Mouse (Mus musculus): ENCODE results near the gene Ncapg. TPM values are rescaled to one million over a fixed set of nuclear protein-coding genes. Genes with fewer than 3 reads are reported as not detected.

Gene Ncapg
- polyA plus RNA-seq, 1 experiment from 2014 or later: 27.0 TPM

DNA sequence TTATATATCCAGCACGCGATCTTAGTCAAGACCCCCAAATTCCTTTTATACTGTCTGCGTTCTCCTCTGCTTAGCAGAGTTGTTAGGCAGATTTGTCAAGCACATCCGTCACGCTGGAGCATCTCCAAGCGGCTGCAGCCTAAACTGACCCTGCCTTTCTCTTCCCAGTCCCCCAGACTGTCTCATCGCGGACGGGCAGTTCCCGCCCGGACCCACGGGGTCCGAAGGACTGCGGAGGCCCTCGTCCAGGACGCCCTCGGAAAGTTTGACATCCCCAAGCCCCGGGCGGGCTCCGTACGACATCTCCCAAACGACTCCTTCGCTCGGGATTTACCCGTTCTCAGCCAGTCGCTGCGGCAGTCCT, 503 bp upstream of the Ncapg start:
- WGBS: under 1% methylated on average over 27 of the region's 27 CpGs
- Histone ChIP-seq H3K27me3 (no peaks in the 10 kb centered on the region), H3K27ac (peak overlapping the region; percentile 85), H3K4me2 (peak overlapping the region; percentile 92), H3K9ac (peak overlapping the region; percentile 85), H3K4me3 (peak overlapping the region; percentile 82), H3K36me3 (no peaks in the 10 kb centered on the region), H3K4me1 (replicated peaks) (peaks cover 12% of the 10 kb centered on the region), H3K9me3 (replicated peaks) (no peaks in the 10 kb centered on the region)
- peak; percentile 40; the same call in 1 of the 2 replicates for ATAC-seq (replicated peaks; ENCODE audit: insufficient number of reproducible peaks, insufficient read depth, low FRiP score, low read depth)

DNA sequence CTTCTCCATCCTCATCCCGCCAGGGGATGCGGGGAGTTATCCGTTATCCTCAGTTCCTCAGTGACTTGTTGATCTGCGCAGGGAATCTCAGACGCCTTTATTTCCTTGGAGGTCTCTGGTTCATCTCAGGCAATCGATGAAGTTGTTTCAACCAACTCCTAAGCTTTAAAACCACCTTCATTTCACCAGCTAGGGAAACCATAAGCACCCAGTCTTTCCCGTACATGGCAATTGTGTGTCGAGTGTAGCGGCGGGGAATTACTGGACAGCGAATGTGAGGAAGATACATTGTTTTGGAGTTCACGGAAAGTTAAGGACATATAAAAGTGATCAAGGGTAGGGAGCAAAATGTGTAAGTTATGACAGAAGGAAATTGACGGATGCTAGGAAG, 556 bp downstream of the Ncapg start:
- peak overlapping the region; percentile 73 for H3K9ac ChIP-seq
- H3K4me2 ChIP-seq: peak overlapping the region; percentile 91
- peaks cover 12% of the 10 kb centered on the region for H3K4me1 ChIP-seq (replicated peaks)
- no peaks in the 10 kb centered on the region for H3K9me3 ChIP-seq (replicated peaks)
- H3K4me3 ChIP-seq: peak overlapping the region; percentile 82
- ATAC-seq (replicated peaks; ENCODE audit: insufficient number of reproducible peaks, insufficient read depth, low FRiP score, low read depth): no peak
- under 1% methylated on average over 13 of the region's 13 CpGs for WGBS
- peak overlapping the region; percentile 86 for H3K27ac ChIP-seq
- no peaks in the 10 kb centered on the region for H3K36me3 ChIP-seq
- H3K27me3 ChIP-seq: no peaks in the 10 kb centered on the region

DNA sequence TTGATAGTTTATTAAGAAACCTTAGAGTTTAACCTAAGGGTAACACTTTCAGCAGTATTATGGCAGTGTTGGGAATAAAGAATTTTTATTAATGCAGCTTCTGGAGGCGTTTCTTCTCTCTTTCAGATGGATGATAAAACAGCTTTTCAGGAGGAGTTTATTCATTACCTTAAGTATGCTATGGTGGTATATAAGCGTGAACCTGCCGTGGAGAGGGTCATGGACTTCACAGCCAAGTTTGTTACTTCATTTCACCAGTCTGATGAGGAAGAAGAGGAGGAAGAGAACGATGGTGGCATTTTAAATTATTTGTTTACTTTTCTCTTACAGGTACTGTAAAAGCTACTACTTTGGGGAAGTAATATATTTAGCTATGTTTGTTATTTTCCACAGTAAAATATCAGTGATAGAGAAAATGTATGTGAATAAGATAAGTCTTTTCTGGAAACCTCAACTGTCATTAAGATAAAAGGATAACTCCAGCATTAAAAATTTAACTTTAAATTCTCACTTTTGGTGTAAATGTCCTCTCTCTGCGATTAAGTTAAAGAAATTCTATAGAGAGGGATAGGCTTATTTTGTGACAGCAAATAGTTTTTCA, 1.3 kb downstream of the Ncapg start:
- Histone ChIP-seq H3K4me3 (peak overlapping the region; percentile 82), H3K9me3 (replicated peaks) (no peaks in the 10 kb centered on the region), H3K9ac (no peak overlapping the region; the same call in 1 of the 2 replicates), H3K4me2 (peak overlapping the region; percentile 91), H3K27ac (no peak overlapping the region), H3K36me3 (peaks cover 4% of the 10 kb centered on the region; the same call in 1 of the 2 replicates), H3K4me1 (replicated peaks) (peaks cover 12% of the 10 kb centered on the region), H3K27me3 (no peaks in the 10 kb centered on the region)
- 58% methylated on average over 5 of the region's 5 CpGs for WGBS
- ATAC-seq (replicated peaks; ENCODE audit: insufficient number of reproducible peaks, insufficient read depth, low FRiP score, low read depth): no peak

DNA sequence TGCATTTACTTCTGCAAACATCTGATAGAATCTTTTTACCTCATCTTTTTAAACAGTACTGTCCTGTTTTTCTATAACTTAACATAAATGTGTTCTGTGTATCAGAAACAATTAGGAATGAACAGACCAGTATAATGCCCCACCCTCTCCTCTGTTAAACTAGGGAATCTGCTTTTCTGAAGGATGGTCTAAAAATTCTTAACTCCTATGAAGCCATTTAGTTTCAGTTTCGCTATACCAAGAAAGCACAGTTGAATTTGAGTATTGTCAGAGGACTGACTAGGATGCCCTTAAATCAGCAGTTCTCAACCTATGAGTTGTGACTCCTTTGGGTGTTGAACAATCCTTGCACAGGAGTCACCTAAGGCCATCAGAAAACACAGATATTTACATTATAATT, 5.3 kb downstream of the Ncapg start:
- H3K4me1 ChIP-seq (replicated peaks): peaks cover 7% of the 10 kb centered on the region
- no peak for ATAC-seq (replicated peaks; ENCODE audit: insufficient number of reproducible peaks, insufficient read depth, low FRiP score, low read depth)
- H3K9me3 ChIP-seq (replicated peaks): no peaks in the 10 kb centered on the region
- H3K27ac ChIP-seq: no peak overlapping the region
- H3K9ac ChIP-seq: no peak overlapping the region
- no peak overlapping the region for H3K4me3 ChIP-seq
- peaks cover 21% of the 10 kb centered on the region for H3K36me3 ChIP-seq
- no peaks in the 10 kb centered on the region for H3K27me3 ChIP-seq
- H3K4me2 ChIP-seq: no peak overlapping the region
- WGBS: 96% methylated on average over 1 of the region's 1 CpGs

DNA sequence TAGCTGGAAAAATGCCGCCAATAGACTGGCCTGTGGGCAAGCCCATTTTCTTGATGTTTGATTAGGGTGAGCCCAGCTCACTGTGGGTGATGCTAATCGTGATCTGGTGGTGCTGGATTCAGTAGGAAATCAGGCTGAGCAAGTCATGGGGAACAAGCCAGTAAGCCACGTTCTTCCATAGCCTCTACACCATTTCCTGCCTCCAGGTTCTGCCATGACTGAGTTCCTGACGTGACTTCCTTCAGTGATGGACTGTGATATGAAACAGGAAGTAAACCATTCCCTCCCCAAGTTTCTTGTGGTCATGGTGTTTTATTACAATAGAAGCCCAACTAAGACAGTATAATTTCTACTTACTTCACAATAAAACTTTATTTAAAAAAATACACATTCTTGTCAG, 7.9 kb downstream of the Ncapg start:
- H3K4me3 ChIP-seq: no peak overlapping the region
- no peak overlapping the region for H3K4me2 ChIP-seq
- no peaks in the 10 kb centered on the region for H3K9me3 ChIP-seq (replicated peaks)
- H3K9ac ChIP-seq: no peak overlapping the region
- H3K27ac ChIP-seq: no peak overlapping the region
- no peak for ATAC-seq (replicated peaks; ENCODE audit: insufficient number of reproducible peaks, insufficient read depth, low FRiP score, low read depth)
- peaks cover 26% of the 10 kb centered on the region for H3K36me3 ChIP-seq
- H3K4me1 ChIP-seq (replicated peaks): no peaks in the 10 kb centered on the region
- H3K27me3 ChIP-seq: no peaks in the 10 kb centered on the region
- WGBS: 79% methylated on average over 4 of the region's 4 CpGs

DNA sequence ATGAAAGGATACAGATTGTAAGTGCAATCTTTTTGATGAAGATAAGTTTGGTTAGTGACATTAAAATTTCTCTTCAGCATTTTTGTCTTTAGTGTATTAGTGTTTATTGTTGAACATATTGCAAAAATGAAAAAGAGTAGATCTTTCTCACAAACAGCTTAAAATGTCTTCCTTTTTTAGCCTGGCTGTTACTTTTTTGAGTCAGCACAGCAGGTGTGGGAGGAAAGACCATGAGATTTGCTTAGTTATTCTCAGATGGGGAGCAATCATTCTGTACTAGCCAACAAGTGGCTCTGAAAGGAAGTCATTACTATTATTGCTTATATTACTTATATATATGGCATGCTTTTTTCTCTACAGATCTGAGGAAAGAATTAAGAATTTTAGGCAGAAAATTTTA, 10.2 kb downstream of the Ncapg start:
- Histone ChIP-seq H3K36me3 (peaks cover 33% of the 10 kb centered on the region), H3K4me3 (no peak overlapping the region), H3K9ac (no peak overlapping the region), H3K27me3 (no peaks in the 10 kb centered on the region), H3K9me3 (replicated peaks) (no peaks in the 10 kb centered on the region), H3K4me2 (no peak overlapping the region), H3K4me1 (replicated peaks) (no peaks in the 10 kb centered on the region), H3K27ac (no peak overlapping the region)
- ATAC-seq (replicated peaks; ENCODE audit: insufficient number of reproducible peaks, insufficient read depth, low FRiP score, low read depth): no peak

DNA sequence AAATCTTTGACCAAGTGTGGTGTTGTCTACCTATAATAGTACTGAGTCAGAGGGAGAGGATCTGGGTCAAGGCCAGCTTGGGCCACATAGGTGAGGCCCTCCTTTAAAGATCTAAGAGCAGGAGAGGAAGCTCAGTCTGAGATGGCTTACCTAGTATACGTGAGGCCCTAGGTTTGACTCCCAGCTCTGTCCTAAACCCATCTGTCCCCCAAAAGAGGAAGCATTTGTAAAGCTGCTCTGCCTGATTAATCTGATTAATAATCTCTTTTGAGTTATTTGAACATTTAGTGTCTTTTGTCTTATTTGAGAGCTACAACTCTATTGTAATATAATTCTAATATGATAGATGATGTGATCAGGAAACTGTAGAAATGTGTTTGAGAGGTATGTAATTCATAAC, 13.7 kb downstream of the Ncapg start:
- H3K4me2 ChIP-seq: no peak overlapping the region
- no peaks in the 10 kb centered on the region for H3K9me3 ChIP-seq (replicated peaks)
- no peak overlapping the region for H3K9ac ChIP-seq
- H3K27ac ChIP-seq: no peak overlapping the region
- H3K36me3 ChIP-seq: peaks cover 24% of the 10 kb centered on the region
- H3K4me3 ChIP-seq: no peak overlapping the region
- H3K27me3 ChIP-seq: no peaks in the 10 kb centered on the region
- H3K4me1 ChIP-seq (replicated peaks): no peaks in the 10 kb centered on the region
- 100% methylated on average over 1 of the region's 1 CpGs for WGBS
- no peak for ATAC-seq (replicated peaks; ENCODE audit: insufficient number of reproducible peaks, insufficient read depth, low FRiP score, low read depth)

DNA sequence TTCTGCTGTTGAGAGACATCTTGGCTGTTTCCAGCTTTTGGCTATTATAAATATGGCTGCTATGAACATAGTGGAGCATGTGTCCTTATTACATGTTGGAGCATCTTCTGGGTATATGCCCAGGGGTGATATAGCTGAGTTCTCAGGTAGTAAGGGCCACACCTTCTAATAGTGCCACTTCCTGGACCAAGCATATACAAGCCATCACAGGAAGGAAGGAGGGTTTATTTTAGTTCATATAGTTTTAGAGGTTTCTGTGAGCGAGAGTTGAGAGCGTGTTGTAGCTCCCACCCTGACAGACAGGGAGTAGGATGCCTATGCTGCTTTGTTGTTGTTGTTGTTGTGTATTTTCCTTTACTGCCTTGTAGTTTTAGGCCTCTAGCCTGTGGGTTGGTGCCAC, 15.5 kb downstream of the Ncapg start:
- H3K9me3 ChIP-seq (replicated peaks): no peaks in the 10 kb centered on the region
- WGBS: 100% methylated on average over 2 of the region's 2 CpGs
- no peak for ATAC-seq (replicated peaks; ENCODE audit: insufficient number of reproducible peaks, insufficient read depth, low FRiP score, low read depth)
- no peaks in the 10 kb centered on the region for H3K4me1 ChIP-seq (replicated peaks)
- no peak overlapping the region for H3K4me3 ChIP-seq
- peaks cover 22% of the 10 kb centered on the region for H3K36me3 ChIP-seq
- no peaks in the 10 kb centered on the region for H3K27me3 ChIP-seq
- no peak overlapping the region for H3K27ac ChIP-seq
- H3K4me2 ChIP-seq: no peak overlapping the region
- H3K9ac ChIP-seq: no peak overlapping the region

DNA sequence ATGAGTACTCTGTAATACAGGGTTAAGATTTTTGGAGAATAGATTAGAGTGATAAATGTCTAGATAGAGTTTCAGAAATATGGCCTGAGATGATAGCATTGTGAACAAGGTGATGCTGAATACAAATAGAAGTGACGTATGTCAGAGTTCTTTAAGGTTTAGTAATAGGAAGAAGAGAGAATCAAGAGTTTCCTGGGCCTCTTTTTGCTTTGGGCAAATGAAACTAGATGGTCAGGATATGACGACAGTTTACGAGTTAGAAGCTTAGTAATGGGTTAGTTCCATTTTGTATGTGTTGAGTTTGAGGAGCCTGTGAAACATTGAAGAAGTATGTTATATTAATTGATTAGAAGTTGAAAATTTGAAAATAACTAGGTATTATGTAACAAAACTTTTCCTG, 16.5 kb downstream of the Ncapg start:
- H3K27me3 ChIP-seq: no peaks in the 10 kb centered on the region
- H3K9ac ChIP-seq: no peak overlapping the region
- no peaks in the 10 kb centered on the region for H3K9me3 ChIP-seq (replicated peaks)
- WGBS: 96% methylated on average over 3 of the region's 3 CpGs
- no peak overlapping the region for H3K27ac ChIP-seq
- H3K4me2 ChIP-seq: no peak overlapping the region
- no peak overlapping the region for H3K4me3 ChIP-seq
- no peaks in the 10 kb centered on the region for H3K4me1 ChIP-seq (replicated peaks)
- peaks cover 16% of the 10 kb centered on the region for H3K36me3 ChIP-seq
- no peak for ATAC-seq (replicated peaks; ENCODE audit: insufficient number of reproducible peaks, insufficient read depth, low FRiP score, low read depth)

DNA sequence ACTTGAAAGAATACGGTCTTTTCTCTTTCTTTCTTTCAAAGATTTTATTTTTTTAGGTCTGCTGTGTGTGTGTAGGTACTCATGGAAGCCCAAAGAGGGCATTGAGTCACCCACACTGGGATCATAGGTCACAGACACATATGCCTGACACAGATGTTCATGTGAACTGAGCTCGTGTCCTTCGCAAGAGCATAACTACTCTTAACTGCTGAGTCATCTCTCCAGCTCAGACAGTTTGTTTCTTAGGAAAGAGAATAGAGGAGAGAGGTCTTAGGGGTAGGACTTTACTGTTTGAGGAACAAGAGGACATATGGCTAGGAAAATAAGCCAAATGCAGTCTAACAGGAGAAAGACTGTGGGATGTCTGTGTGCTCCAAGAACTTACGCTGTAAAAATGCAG, 19.4 kb downstream of the Ncapg start:
- 87% methylated on average over 4 of the region's 4 CpGs for WGBS
- no peaks in the 10 kb centered on the region for H3K4me1 ChIP-seq (replicated peaks)
- H3K9ac ChIP-seq: no peak overlapping the region
- ATAC-seq (replicated peaks; ENCODE audit: insufficient number of reproducible peaks, insufficient read depth, low FRiP score, low read depth): no peak
- H3K4me2 ChIP-seq: no peak overlapping the region
- no peaks in the 10 kb centered on the region for H3K27me3 ChIP-seq
- H3K9me3 ChIP-seq (replicated peaks): no peaks in the 10 kb centered on the region
- no peak overlapping the region for H3K27ac ChIP-seq
- no peak overlapping the region for H3K4me3 ChIP-seq
- peaks cover 15% of the 10 kb centered on the region; the same call in 1 of the 2 replicates for H3K36me3 ChIP-seq

DNA sequence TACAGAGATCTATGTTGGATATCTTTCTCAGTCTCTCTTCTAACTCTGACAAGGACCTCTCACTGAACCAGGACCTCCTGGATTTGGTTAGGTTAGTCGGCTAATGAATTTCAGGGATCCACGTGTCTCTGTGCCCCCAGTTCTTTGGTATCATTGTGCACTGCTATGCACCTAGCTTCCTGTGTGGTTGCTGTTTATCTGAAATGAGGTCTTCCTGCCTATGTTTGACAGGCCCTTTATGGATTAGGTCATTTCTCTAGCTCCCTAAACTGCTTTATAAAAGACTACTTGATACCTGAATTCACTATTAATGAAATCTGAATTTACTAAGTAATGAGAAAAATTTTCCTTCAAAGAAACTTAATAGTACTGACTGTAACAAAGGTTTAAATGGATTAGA, 21.1 kb downstream of the Ncapg start:
- Histone ChIP-seq H3K27me3 (no peaks in the 10 kb centered on the region), H3K4me2 (no peak overlapping the region), H3K9me3 (replicated peaks) (no peaks in the 10 kb centered on the region), H3K27ac (no peak overlapping the region), H3K9ac (no peak overlapping the region), H3K36me3 (peaks cover 7% of the 10 kb centered on the region; the same call in 1 of the 2 replicates), H3K4me3 (no peak overlapping the region), H3K4me1 (replicated peaks) (no peaks in the 10 kb centered on the region)
- 77% methylated on average over 2 of the region's 2 CpGs for WGBS
- ATAC-seq (replicated peaks; ENCODE audit: insufficient number of reproducible peaks, insufficient read depth, low FRiP score, low read depth): no peak

DNA sequence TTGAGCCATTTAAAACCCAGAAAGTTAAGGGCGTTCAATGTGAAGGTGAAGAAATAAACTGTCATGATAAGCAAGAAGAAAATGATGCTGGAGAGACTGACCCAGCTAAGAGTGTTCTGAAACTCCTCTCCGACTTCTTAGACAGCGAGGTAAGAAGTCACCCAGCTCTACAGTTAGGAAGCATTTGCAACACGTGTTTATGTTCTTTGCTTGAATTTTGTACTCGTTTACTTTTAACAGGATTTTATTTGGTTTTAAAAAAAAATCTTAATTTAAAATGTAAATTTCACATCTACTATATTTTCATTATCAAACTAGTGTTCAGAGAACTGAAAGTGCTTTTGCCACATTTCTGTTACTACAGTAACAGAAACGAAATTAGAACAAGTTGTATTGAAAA, 22.0 kb downstream of the Ncapg start:
- Histone ChIP-seq H3K4me2 (no peak overlapping the region), H3K27ac (no peak overlapping the region), H3K9ac (no peak overlapping the region), H3K4me1 (replicated peaks) (no peaks in the 10 kb centered on the region), H3K4me3 (no peak overlapping the region), H3K9me3 (replicated peaks) (no peaks in the 10 kb centered on the region), H3K27me3 (no peaks in the 10 kb centered on the region), H3K36me3 (peaks cover 12% of the 10 kb centered on the region; the same call in 1 of the 2 replicates)
- WGBS: 84% methylated on average over 6 of the region's 6 CpGs
- no peak for ATAC-seq (replicated peaks; ENCODE audit: insufficient number of reproducible peaks, insufficient read depth, low FRiP score, low read depth)

Measured in heart, embryonic 15.5 days (tissue).